Mouse (Mus musculus): ENCODE measurements around the gene Ptprg. TPM values are rescaled to one million over a fixed set of nuclear protein-coding genes. Genes with fewer than 3 reads are reported as not detected.

Gene Ptprg
- polyA plus RNA-seq, 1 experiment from 2014 or later: 14.3 TPM

GRCm38 (mm10) chr14:11895486-11895885 lies 342.2 kb downstream of the Ptprg start:
- no peak overlapping the region for H3K27ac ChIP-seq (ENCODE audit: low read length)
- no peaks in the 10 kb centered on the region for H3K4me1 ChIP-seq (ENCODE audit: control insufficient read depth, insufficient read depth, low read length)
- no peak overlapping the region for H3K4me3 ChIP-seq (ENCODE audit: low read length)
- no peaks in the 10 kb centered on the region for H3K27me3 ChIP-seq (replicated peaks; ENCODE audit: control insufficient read depth, insufficient read depth, low read length)
- no peaks in the 10 kb centered on the region for H3K36me3 ChIP-seq (ENCODE audit: control insufficient read depth, insufficient read depth, low read length)
- no peaks in the 10 kb centered on the region for H3K9me3 ChIP-seq (ENCODE audit: control insufficient read depth, low read length)
- no peak overlapping the region for H3K4me2 ChIP-seq (ENCODE audit: low read depth, low read length)
- no peak for ATAC-seq
- 51% methylated on average over 13 of the region's 13 CpGs for WGBS
- H3K9ac ChIP-seq (ENCODE audit: low read depth, low read length): no peak overlapping the region

- Histone ChIP-seq H3K4me1 (ENCODE audit: control insufficient read depth, insufficient read depth, low read length) (no peaks in the 10 kb centered on the region), H3K9ac (ENCODE audit: low read depth, low read length) (no peak overlapping the region), H3K27me3 (replicated peaks; ENCODE audit: control insufficient read depth, insufficient read depth, low read length) (no peaks in the 10 kb centered on the region), H3K4me2 (ENCODE audit: low read depth, low read length) (no peak overlapping the region), H3K4me3 (ENCODE audit: low read length) (no peak overlapping the region), H3K9me3 (ENCODE audit: control insufficient read depth, low read length) (no peaks in the 10 kb centered on the region), H3K27ac (ENCODE audit: low read length) (no peak overlapping the region), H3K36me3 (ENCODE audit: control insufficient read depth, insufficient read depth, low read length) (no peaks in the 10 kb centered on the region)
- ATAC-seq: no peak
- 67% methylated on average over 2 of the region's 2 CpGs for WGBS
These were observed 349.5 kb downstream of the Ptprg start for GRCm38 (mm10) chr14:11902794-11903193.

- Histone ChIP-seq H3K4me1 (ENCODE audit: control insufficient read depth, insufficient read depth, low read length) (no peaks in the 10 kb centered on the region), H3K9ac (ENCODE audit: low read depth, low read length) (no peak overlapping the region), H3K27ac (ENCODE audit: low read length) (no peak overlapping the region), H3K4me3 (ENCODE audit: low read length) (no peak overlapping the region), H3K9me3 (ENCODE audit: control insufficient read depth, low read length) (no peaks in the 10 kb centered on the region), H3K4me2 (ENCODE audit: low read depth, low read length) (no peak overlapping the region), H3K27me3 (replicated peaks; ENCODE audit: control insufficient read depth, insufficient read depth, low read length) (no peaks in the 10 kb centered on the region), H3K36me3 (ENCODE audit: control insufficient read depth, insufficient read depth, low read length) (no peaks in the 10 kb centered on the region)
- ATAC-seq: no peak
- whole genome bisulfite sequencing: 87% methylated on average over 5 of the region's 5 CpGs
These were observed 352.9 kb downstream of the Ptprg start for GRCm38 (mm10) chr14:11906130-11906675.

GRCm38 (mm10) chr14:11912253-11912652 lies 358.9 kb downstream of the Ptprg start:
- Histone ChIP-seq H3K9me3 (ENCODE audit: control insufficient read depth, low read length) (no peaks in the 10 kb centered on the region), H3K27me3 (replicated peaks; ENCODE audit: control insufficient read depth, insufficient read depth, low read length) (no peaks in the 10 kb centered on the region), H3K4me3 (ENCODE audit: low read length) (no peak overlapping the region), H3K4me2 (ENCODE audit: low read depth, low read length) (no peak overlapping the region), H3K9ac (ENCODE audit: low read depth, low read length) (no peak overlapping the region), H3K4me1 (ENCODE audit: control insufficient read depth, insufficient read depth, low read length) (no peaks in the 10 kb centered on the region), H3K36me3 (ENCODE audit: control insufficient read depth, insufficient read depth, low read length) (no peaks in the 10 kb centered on the region), H3K27ac (ENCODE audit: low read length) (no peak overlapping the region)
- WGBS: 87% methylated on average over 1 of the region's 1 CpGs
- ATAC-seq: no peak

GRCm38 (mm10) chr14:11917225-11917624 lies 363.9 kb downstream of the Ptprg start:
- WGBS: 90% methylated on average over 5 of the region's 5 CpGs
- Histone ChIP-seq H3K4me1 (ENCODE audit: control insufficient read depth, insufficient read depth, low read length) (no peaks in the 10 kb centered on the region), H3K4me3 (ENCODE audit: low read length) (no peak overlapping the region), H3K27me3 (replicated peaks; ENCODE audit: control insufficient read depth, insufficient read depth, low read length) (no peaks in the 10 kb centered on the region), H3K4me2 (ENCODE audit: low read depth, low read length) (no peak overlapping the region), H3K36me3 (ENCODE audit: control insufficient read depth, insufficient read depth, low read length) (no peaks in the 10 kb centered on the region), H3K9ac (ENCODE audit: low read depth, low read length) (no peak overlapping the region), H3K9me3 (ENCODE audit: control insufficient read depth, low read length) (no peaks in the 10 kb centered on the region), H3K27ac (ENCODE audit: low read length) (no peak overlapping the region)
- no peak for ATAC-seq

GRCm38 (mm10) chr14:11928545-11928944 lies 375.2 kb downstream of the Ptprg start:
- no peak for ATAC-seq
- Histone ChIP-seq H3K36me3 (ENCODE audit: control insufficient read depth, insufficient read depth, low read length) (no peaks in the 10 kb centered on the region), H3K27me3 (replicated peaks; ENCODE audit: control insufficient read depth, insufficient read depth, low read length) (no peaks in the 10 kb centered on the region), H3K4me3 (ENCODE audit: low read length) (no peak overlapping the region), H3K4me1 (ENCODE audit: control insufficient read depth, insufficient read depth, low read length) (no peaks in the 10 kb centered on the region), H3K27ac (ENCODE audit: low read length) (no peak overlapping the region), H3K4me2 (ENCODE audit: low read depth, low read length) (no peak overlapping the region), H3K9me3 (ENCODE audit: control insufficient read depth, low read length) (no peaks in the 10 kb centered on the region), H3K9ac (ENCODE audit: low read depth, low read length) (no peak overlapping the region)
- 53% methylated on average over 2 of the region's 2 CpGs for WGBS

- Histone ChIP-seq H3K4me2 (ENCODE audit: low read depth, low read length) (no peak overlapping the region), H3K27me3 (replicated peaks; ENCODE audit: control insufficient read depth, insufficient read depth, low read length) (no peaks in the 10 kb centered on the region), H3K27ac (ENCODE audit: low read length) (no peak overlapping the region), H3K4me3 (ENCODE audit: low read length) (no peak overlapping the region), H3K9me3 (ENCODE audit: control insufficient read depth, low read length) (no peaks in the 10 kb centered on the region), H3K4me1 (ENCODE audit: control insufficient read depth, insufficient read depth, low read length) (no peaks in the 10 kb centered on the region), H3K9ac (ENCODE audit: low read depth, low read length) (no peak overlapping the region), H3K36me3 (ENCODE audit: control insufficient read depth, insufficient read depth, low read length) (no peaks in the 10 kb centered on the region)
- no peak for ATAC-seq
- WGBS: 63% methylated on average over 3 of the region's 3 CpGs
These were observed 379.2 kb downstream of the Ptprg start for GRCm38 (mm10) chr14:11932517-11932916.

- Histone ChIP-seq H3K9me3 (ENCODE audit: control insufficient read depth, low read length) (no peaks in the 10 kb centered on the region), H3K4me1 (ENCODE audit: control insufficient read depth, insufficient read depth, low read length) (no peaks in the 10 kb centered on the region), H3K4me3 (ENCODE audit: low read length) (no peak overlapping the region), H3K27me3 (replicated peaks; ENCODE audit: control insufficient read depth, insufficient read depth, low read length) (no peaks in the 10 kb centered on the region), H3K36me3 (ENCODE audit: control insufficient read depth, insufficient read depth, low read length) (no peaks in the 10 kb centered on the region), H3K9ac (ENCODE audit: low read depth, low read length) (no peak overlapping the region), H3K27ac (ENCODE audit: low read length) (no peak overlapping the region), H3K4me2 (ENCODE audit: low read depth, low read length) (no peak overlapping the region)
- no peak for ATAC-seq
- WGBS: 85% methylated on average over 2 of the region's 2 CpGs
These were observed 381.2 kb downstream of the Ptprg start for GRCm38 (mm10) chr14:11934556-11934955.

GRCm38 (mm10) chr14:11935281-11935680 lies 381.9 kb downstream of the Ptprg start:
- no peak for ATAC-seq
- Histone ChIP-seq H3K36me3 (ENCODE audit: control insufficient read depth, insufficient read depth, low read length) (no peaks in the 10 kb centered on the region), H3K4me3 (ENCODE audit: low read length) (no peak overlapping the region), H3K9ac (ENCODE audit: low read depth, low read length) (no peak overlapping the region), H3K27ac (ENCODE audit: low read length) (no peak overlapping the region), H3K27me3 (replicated peaks; ENCODE audit: control insufficient read depth, insufficient read depth, low read length) (no peaks in the 10 kb centered on the region), H3K4me1 (ENCODE audit: control insufficient read depth, insufficient read depth, low read length) (no peaks in the 10 kb centered on the region), H3K4me2 (ENCODE audit: low read depth, low read length) (no peak overlapping the region), H3K9me3 (ENCODE audit: control insufficient read depth, low read length) (no peaks in the 10 kb centered on the region)
- 32% methylated on average over 1 of the region's 1 CpGs for WGBS

GRCm38 (mm10) chr14:11935698-11936097 lies 382.4 kb downstream of the Ptprg start:
- H3K27me3 ChIP-seq (replicated peaks; ENCODE audit: control insufficient read depth, insufficient read depth, low read length): no peaks in the 10 kb centered on the region
- ATAC-seq: no peak

More at GRCm38 (mm10) chr14:11935698-11936097, 382.4 kb downstream of the Ptprg start:
- H3K36me3 ChIP-seq (ENCODE audit: control insufficient read depth, insufficient read depth, low read length): no peaks in the 10 kb centered on the region
- H3K27ac ChIP-seq (ENCODE audit: low read length): no peak overlapping the region
- no peaks in the 10 kb centered on the region for H3K4me1 ChIP-seq (ENCODE audit: control insufficient read depth, insufficient read depth, low read length)
- no peak overlapping the region for H3K9ac ChIP-seq (ENCODE audit: low read depth, low read length)
- H3K4me2 ChIP-seq (ENCODE audit: low read depth, low read length): no peak overlapping the region
- no peaks in the 10 kb centered on the region for H3K9me3 ChIP-seq (ENCODE audit: control insufficient read depth, low read length)
- no peak overlapping the region for H3K4me3 ChIP-seq (ENCODE audit: low read length)
- 81% methylated on average over 7 of the region's 7 CpGs for WGBS

All from intestine, embryonic 16.5 days (tissue).